Mouse (Mus musculus) frontal cortex, postnatal 25 days (tissue): ENCODE data around the gene Thra.

Source experiments
- DNase-seq, 2 experiments: peaks; one replicate each; pipeline ENCODE4 v3.0.0; 2022; ENCODE audit warnings: low spot score in 2 of 2

Thra gene

DNA sequence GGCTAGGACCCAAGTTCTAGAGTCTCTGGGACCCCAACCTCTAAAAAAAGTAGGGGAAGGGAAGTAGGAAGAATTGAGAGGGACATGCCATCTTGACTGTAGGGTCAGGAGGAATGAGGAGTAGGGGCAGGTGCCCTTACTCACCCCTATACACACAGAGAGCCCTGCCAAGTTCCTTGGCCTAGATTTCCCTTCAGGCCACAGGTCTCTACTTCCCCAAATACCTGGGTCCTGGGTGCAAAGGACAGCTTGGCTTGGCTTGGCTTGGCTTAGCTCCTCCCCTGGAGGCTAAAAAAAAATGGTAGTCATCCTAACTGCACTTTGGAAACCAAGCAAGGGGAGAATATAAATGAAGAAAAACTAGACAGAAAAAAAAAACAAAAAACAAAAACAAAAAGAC is 24.3 kb downstream of the Thra start:
- DNase-seq = no peak

- DNase-seq = no peak
Observed at GRCm38 (mm10) chr11:98765421-98766309, 25.2 kb downstream of the Thra start.

- no peak for DNase-seq
Observed at GRCm38 (mm10) chr11:98766346-98766745, 25.9 kb downstream of the Thra start.

DNA sequence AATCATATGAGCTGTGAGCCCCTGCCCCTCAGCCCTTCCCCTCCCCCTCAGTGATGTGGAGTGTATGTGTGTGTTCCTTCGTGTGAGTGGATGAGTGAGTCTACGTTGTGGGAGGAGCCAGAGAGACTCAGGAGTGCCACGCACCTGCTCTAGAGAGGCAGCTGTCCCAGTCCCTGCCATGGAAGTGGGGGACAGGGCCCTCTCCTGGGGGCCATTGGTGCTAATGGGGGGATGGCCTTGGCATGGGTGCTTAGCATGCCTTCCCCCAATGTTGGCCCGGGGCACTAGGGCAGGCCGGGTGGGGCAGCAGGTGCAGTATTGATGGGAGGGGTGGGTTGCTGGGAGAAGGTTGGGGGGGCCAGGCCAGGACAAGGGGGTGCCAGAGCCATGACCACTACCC is 26.4 kb downstream of the Thra start:
- DNase-seq = no peak

- no peak for DNase-seq
Observed at GRCm38 (mm10) chr11:98767276-98767675, 26.8 kb downstream of the Thra start.

DNA sequence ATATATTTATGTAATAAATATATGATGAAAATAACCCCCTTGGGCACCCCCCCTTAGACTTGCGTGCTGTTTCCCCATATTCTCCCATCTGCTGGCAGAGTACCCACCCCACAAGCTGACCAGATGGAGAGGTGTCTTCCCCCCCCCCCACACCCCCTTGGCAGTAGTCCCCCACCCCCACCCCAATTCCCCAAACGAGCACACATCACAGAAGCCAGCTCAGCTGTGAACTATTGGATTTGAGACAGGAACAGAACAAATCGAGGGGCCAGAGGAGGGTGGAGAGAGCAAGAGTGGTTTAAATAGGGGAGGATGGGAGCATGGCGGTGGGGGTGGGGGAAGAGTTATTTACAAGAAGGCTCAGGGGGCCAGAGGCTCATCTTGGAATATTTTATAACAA is 27.3 kb downstream of the Thra start:
- DNase-seq = no peak

DNA sequence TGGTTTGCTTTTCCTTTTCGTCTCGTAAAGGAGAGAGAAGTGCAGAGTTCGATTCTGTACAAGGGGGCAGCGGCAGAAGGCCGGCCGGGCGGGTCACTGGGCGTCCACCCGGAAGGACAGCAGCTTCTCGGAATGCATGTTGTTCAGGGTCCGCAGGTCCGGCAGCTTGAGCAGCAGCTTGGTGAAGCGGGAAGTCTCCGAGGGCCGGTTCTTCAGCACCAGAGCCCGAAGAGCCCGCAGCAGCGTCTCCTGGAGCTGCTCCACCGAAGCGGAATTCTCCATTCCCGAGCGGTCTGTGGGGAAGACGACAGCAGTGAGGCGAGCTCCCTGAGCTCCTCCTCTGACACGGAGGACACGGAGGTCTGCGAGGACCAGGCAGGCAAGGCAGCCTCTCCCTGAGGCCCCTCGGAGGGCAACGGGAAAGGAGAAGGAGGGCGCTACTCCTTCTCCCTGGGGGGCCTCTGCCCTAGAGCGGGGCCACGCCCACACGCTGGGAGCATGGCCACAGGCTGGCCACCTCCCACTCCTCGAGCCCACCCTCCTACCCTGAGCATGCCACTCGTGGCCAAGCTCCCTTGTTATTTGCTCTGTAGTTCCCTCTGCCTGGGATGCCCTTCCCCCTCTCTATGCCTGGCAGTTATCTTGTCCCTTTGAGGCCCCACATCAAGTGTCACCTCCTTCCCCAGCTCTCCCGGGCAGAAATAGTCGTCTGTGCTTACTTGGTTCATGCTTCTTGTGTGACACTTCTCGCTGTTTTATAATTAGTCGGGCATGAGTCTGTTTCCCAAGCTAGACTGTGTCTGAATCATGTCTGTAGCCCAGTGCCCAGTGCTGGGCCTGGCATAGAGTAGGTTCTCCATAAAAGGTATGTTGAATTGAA is 27.9 kb downstream of the Thra start:
- no peak for DNase-seq

- no peak for DNase-seq
Observed at GRCm38 (mm10) chr11:98769007-98769954, 28.8 kb downstream of the Thra start.

DNA sequence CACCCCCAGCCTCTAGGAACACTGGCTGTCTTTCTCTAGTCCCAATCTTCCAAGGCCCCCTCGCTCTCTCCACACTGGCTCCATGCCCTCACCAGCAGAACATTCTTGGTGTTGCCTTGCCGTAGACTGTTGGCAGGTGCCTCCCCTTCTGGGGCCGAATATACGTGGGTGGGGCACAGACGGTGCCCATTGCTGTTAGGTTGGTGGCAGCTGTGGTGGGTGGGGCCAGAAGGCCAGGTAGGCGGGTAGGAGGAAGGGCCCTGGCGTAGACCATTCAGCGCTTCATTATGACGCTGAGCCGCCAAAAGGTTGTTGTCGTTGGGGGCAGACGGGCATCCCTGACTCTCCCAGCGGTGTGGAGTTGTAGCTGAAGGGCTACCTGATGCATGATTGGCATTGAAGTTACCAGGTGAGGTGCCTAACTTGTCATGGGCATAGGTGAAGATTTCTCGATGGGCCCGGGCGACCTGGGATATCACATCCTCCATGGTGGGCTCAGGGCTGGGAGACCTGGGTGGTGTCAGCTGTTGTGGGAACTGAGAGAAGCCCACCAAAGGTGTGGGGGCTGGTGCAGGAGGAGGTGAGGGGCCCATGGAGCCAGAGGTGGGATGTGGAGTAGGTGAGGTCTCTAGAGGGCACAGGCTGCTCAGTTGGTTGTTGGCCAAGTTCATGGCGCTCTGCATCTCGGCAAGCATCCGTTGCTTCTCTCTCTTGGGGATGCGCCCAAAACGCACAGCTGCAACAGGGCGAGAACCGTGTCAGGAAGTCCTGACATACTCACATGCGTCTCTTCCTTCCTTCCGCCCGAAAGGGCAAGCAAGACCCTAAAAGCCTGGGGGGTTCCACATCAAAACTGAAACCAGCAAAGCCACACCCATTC is 29.9 kb downstream of the Thra start:
- no peak for DNase-seq

DNA sequence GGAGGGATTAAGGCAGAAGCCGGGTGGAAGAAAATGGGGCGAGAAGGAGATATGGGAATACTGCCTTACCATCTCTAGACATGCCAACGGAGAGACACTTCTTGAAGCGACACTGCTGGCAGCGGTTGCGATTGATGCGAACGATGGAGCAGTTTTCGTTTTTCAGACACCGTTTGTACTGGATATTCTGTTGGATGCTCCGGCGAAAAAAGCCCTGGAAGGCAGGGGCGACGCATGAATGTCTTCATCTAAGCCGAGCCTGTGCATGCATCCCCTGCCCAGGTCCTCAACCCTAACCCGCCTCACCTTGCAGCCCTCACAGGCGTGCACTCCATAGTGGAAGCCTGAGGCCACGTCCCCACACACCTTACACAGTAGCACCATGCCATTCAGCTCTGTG is 30.7 kb downstream of the Thra start:
- DNase-seq = no peak

GRCm38 (mm10) chr11:98771844-98772525 is 31.5 kb downstream of the Thra start:
- no peak for DNase-seq

DNA sequence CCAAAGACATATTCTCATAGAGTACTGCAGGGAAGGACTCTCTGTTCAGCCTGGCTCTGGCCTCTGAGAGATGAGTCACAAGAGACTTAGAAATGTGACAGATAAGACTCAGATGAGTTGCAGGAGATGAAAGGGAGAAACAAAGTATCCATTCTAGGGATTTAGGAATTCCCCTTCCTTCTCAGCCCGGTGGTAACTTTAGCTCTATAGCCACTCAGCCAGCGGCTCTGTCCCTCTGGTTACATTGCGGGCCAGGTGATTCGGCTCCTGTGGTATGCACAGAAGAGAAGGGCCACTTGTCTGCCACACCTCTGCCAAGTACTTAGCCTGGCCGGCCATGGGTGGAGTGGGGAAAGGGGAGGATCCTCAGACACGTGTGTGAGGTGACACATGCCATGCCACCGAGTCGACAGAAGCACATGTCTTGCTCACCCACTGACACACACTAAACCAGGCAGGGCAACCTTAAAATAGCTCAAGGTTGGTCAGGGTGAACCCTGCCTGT is 32.3 kb downstream of the Thra start:
- DNase-seq = no peak

DNA sequence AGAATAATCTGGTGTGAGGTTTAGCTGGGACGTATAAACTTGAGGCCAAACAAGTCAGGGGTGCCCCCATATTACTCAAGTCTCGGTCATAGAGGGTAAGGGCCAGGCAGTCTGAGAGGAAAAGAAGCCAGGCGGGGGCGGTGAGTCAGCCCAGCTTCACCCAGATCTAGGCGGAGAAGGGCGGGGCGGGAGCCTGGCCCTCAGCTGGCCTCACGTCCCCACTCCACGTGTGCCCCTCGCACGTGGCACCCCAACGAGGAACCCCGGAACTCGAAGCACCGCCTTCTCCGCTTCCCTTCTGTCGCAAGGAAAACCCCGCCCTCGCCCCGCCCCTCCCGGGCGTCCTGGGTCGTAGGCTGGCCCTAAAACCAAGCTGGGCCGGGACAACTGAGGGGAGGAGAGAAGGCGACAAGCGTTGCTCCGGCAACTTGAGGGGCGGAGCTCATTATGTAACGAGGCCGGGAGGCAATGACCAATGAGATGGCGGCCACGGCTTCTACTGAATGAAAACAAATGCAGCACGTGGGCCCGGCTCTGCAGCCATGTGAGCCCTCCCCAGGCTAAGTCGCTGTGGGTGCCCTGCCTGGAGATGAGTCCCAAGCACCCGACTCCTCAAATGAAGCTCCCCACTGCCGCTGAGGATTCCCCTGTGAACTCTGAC is 33.3 kb downstream of the Thra start:
- DNase-seq = peak; percentile 98

GRCm38 (mm10) chr11:98774582-98775347 is 34.3 kb downstream of the Thra start, which contains the start of gene Nr1d1:
TSS of gene Nr1d1 (minus strand) at chr11:98775333.
- no peak for DNase-seq

DNA sequence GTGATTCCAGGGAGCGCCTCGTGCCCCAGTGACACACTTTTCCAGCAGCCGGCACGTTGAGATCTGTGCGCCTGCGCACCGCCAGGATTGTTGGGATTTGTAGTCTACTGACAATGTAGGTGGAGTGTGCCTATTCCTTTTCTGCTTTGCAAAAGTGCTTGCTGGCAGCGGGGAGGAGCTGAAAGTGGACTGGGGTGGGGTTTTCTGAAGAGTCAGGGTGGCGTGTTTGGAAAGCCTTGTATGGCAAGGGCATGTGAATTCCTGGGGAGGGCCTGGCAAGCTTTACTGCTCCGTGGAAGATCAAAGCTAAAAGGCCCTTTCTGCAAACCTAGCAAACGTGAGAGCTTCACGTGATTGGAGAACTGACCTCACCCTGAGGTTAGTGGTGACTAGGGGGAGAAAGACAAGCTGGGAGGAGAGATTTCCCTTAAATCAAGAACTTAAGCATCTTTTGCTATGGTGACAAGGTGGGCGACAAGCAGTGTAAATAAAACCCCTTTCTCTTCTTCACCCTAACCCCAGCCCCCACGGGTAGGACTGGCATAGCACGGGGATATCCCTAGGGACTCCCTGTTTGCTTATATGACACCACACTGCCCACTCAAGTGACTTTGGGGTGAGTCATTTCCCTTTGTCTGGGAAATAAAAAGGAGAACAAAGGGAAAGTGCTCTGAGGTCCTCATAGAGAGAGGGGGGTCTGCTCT is 35.1 kb downstream of the Thra start:
- DNase-seq = peak; percentile 99 to 100

DNA sequence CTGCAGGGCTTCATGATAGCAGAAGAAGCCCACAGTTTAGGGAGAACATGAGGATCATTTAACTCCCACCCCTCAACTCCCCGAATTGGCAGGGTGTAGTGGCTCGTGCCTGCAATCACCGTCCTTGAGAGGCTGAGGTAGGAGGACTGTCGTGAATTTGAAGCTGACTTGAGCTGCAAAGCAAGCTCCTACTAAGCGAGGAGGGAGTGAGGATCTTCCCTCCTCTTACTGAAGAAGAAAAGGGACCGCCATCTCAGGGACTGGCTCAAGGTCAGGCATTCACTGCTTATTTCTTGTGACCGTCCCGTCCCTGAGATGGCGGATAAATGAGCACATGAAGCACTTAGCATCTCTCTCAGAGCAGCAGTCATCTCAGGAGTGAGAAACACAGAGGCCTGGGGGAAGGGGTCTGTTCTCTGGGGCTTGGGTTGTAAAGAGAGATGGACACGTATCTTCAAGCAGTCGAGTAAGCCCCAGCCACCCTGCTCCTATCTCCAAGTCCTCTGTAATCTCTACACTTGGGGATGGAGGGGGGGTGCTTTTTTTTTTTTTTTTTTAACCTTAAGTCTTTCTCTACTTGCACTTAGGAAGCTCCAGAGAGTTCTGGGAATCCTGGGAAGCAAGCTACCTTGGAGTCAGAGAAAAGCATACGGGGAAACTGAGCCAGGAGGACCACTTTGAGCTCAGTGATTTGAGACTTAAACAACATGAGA is 35.8 kb downstream of the Thra start:
- no peak for DNase-seq
